Mouse (Mus musculus) stomach, embryonic 16.5 days (tissue): ENCODE results near the gene Ppp1r3c. TPM values are rescaled to one million over a fixed set of nuclear protein-coding genes. Genes with fewer than 3 reads are reported as not detected.
A peak's percentile ranks its signal among the peaks of the same experiment; 100 is the strongest.
"Not testable (repeated sequence)": the region's sequence is repeated elsewhere in the genome, so short reads cannot be mapped to it uniquely, and the experiment has no call there.

Experiments
- ATAC-seq: fragments of 200-750 bp; cut with Nextera tagmentation; 2 replicates; pipeline ENCODE4 v1.8.0; 2017; ENCODE audit warnings: moderate number of reproducible peaks, moderate TSS enrichment; ENCODE audit not compliant: insufficient read depth, low FRiP score
- H3K27ac ChIP-seq: fragments of 300-500 bp; sonication (generic); 2 replicates; pipeline ENCODE4 v1.5.1; 2014; ENCODE audit warnings: low read length
- H3K27me3 ChIP-seq: fragments of 300-500 bp; sonication (generic); 2 replicates; pipeline ENCODE4 v1.6.1; 2014; ENCODE audit warnings: low read length, control low read depth, mixed read lengths; ENCODE audit not compliant: control insufficient read depth, insufficient read depth
- H3K36me3 ChIP-seq: fragments of 300-500 bp; sonication (generic); 2 replicates; pipeline ENCODE4 v1.6.1; 2014; ENCODE audit warnings: low read length; ENCODE audit not compliant: control insufficient read depth, insufficient read depth
- H3K4me1 ChIP-seq: fragments of 300-500 bp; sonication (generic); 2 replicates; pipeline ENCODE4 v1.6.1; 2014; ENCODE audit warnings: low read length, control low read depth, mixed read lengths; ENCODE audit not compliant: control insufficient read depth, insufficient read depth
- H3K4me2 ChIP-seq: fragments of 300-500 bp; sonication (generic); 2 replicates; pipeline ENCODE4 v1.6.1; 2014; ENCODE audit warnings: low read depth, low read length, mixed read lengths
- H3K4me3 ChIP-seq: fragments of 300-500 bp; sonication (generic); replicated peaks from 2 replicates; pipeline ENCODE4 v1.5.1; 2014; ENCODE audit warnings: mild to moderate bottlenecking, low read length
- H3K9ac ChIP-seq: fragments of 300-500 bp; sonication (generic); 2 replicates; pipeline ENCODE4 v1.6.1; 2014; ENCODE audit warnings: low read length
- H3K9me3 ChIP-seq: fragments of 300-500 bp; sonication (generic); replicated peaks from 2 replicates; pipeline ENCODE4 v1.6.1; 2016; ENCODE audit warnings: low read length, control low read depth; ENCODE audit not compliant: control insufficient read depth
- WGBS: fragments of 180-500 bp; shearing (Covaris S2); extraction: QIAGEN DNeasy Blood & Tissue Kit; methylation state at CpG from one replicate; pipeline ENCODE4 v1.1.7; 2014; 5-methylcytosine and 5-hydroxymethylcytosine counted together
- polyA plus RNA-seq: library from polyadenylated mRNA; unstranded; fragments of >200 nt; fragmentation: Nextera tagmentation; extraction: Ambion mirVana; gene quantifications from 2 replicates; pipeline ENCODE4 v1.2.1, GENCODE M21; 2015

The Ppp1r3c gene
- polyA plus RNA-seq, 1 experiment from 2014 or later: 29.0 TPM

GRCm38 (mm10) chr19:36730414-36730813 is 6.0 kb downstream of the Ppp1r3c start:
- H3K9me3 ChIP-seq, ATAC-seq: not testable (repeated sequence)
- WGBS: 88% methylated on average over 2 of the region's 2 CpGs

GRCm38 (mm10) chr19:36728741-36729460 is 7.6 kb downstream of the Ppp1r3c start:
- H3K4me2 ChIP-seq: no peak overlapping the region
- H3K4me3 ChIP-seq: no peak overlapping the region
- ATAC-seq: no peak
- WGBS: 80% methylated on average over 12 of the region's 12 CpGs
- H3K36me3 ChIP-seq: peaks cover 17% of the 10 kb centered on the region; the same call in 1 of the 2 replicates
- no peaks in the 10 kb centered on the region for H3K9me3 ChIP-seq
- H3K4me1 ChIP-seq: no peaks in the 10 kb centered on the region
- no peak overlapping the region for H3K9ac ChIP-seq
- H3K27ac ChIP-seq: no peak overlapping the region
- H3K27me3 ChIP-seq: no peaks in the 10 kb centered on the region

More at GRCm38 (mm10) chr19:36730414-36730813, 6.0 kb downstream of the Ppp1r3c start:
- not testable (repeated sequence) for H3K4me1 ChIP-seq, H3K4me3 ChIP-seq, H3K9ac ChIP-seq, H3K27ac ChIP-seq, H3K27me3 ChIP-seq, H3K4me2 ChIP-seq
- peaks cover 20% of the 10 kb centered on the region; the same call in 1 of the 2 replicates for H3K36me3 ChIP-seq

GRCm38 (mm10) chr19:36724970-36725369 is 11.5 kb downstream of the Ppp1r3c start:
- WGBS: 56% methylated on average over 7 of the region's 7 CpGs

GRCm38 (mm10) chr19:36721139-36721538 is 15.3 kb downstream of the Ppp1r3c start:
- no peaks in the 10 kb centered on the region for H3K36me3 ChIP-seq
- H3K4me1 ChIP-seq: no peaks in the 10 kb centered on the region
- no peak overlapping the region for H3K9ac ChIP-seq
- H3K4me2 ChIP-seq: no peak overlapping the region
- ATAC-seq: no peak
- no peaks in the 10 kb centered on the region for H3K27me3 ChIP-seq
- no peaks in the 10 kb centered on the region for H3K9me3 ChIP-seq
- no peak overlapping the region for H3K4me3 ChIP-seq
- H3K27ac ChIP-seq: no peak overlapping the region
- 61% methylated on average over 8 of the region's 8 CpGs for WGBS

More at GRCm38 (mm10) chr19:36724970-36725369, 11.5 kb downstream of the Ppp1r3c start:
- H3K9ac ChIP-seq: no peak overlapping the region
- H3K27ac ChIP-seq: no peak overlapping the region
- H3K9me3 ChIP-seq: no peaks in the 10 kb centered on the region
- no peak for ATAC-seq
- H3K36me3 ChIP-seq: no peaks in the 10 kb centered on the region
- no peaks in the 10 kb centered on the region for H3K4me1 ChIP-seq
- no peak overlapping the region for H3K4me3 ChIP-seq
- no peak overlapping the region for H3K4me2 ChIP-seq
- no peaks in the 10 kb centered on the region for H3K27me3 ChIP-seq

- Histone ChIP-seq H3K4me1 (peaks cover 3% of the 10 kb centered on the region; the same call in 1 of the 2 replicates), H3K4me2 (no peak overlapping the region), H3K27ac (no peak overlapping the region), H3K9me3 (no peaks in the 10 kb centered on the region), H3K27me3 (no peaks in the 10 kb centered on the region), H3K9ac (no peak overlapping the region), H3K36me3 (no peaks in the 10 kb centered on the region), H3K4me3 (no peak overlapping the region)
- 68% methylated on average over 7 of the region's 7 CpGs for WGBS
- no peak for ATAC-seq
Measured at GRCm38 (mm10) chr19:36716221-36716620, 20.2 kb downstream of the Ppp1r3c start.

- H3K9ac ChIP-seq: no peak overlapping the region
- whole genome bisulfite sequencing: 98% methylated on average over 10 of the region's 10 CpGs
- no peak overlapping the region for H3K4me3 ChIP-seq
- no peak overlapping the region for H3K27ac ChIP-seq
- H3K4me2 ChIP-seq: no peak overlapping the region
- no peaks in the 10 kb centered on the region for H3K9me3 ChIP-seq
- no peak for ATAC-seq
- no peaks in the 10 kb centered on the region for H3K27me3 ChIP-seq
- H3K4me1 ChIP-seq: peaks cover 3% of the 10 kb centered on the region; the same call in 1 of the 2 replicates
- H3K36me3 ChIP-seq: no peaks in the 10 kb centered on the region
Measured at GRCm38 (mm10) chr19:36715591-36715990, 20.9 kb downstream of the Ppp1r3c start.

- Histone ChIP-seq H3K9me3 (no peaks in the 10 kb centered on the region), H3K36me3 (no peaks in the 10 kb centered on the region), H3K27me3 (no peaks in the 10 kb centered on the region), H3K9ac (no peak overlapping the region), H3K4me3 (no peak overlapping the region), H3K4me2 (no peak overlapping the region), H3K4me1 (peaks cover 3% of the 10 kb centered on the region; the same call in 1 of the 2 replicates), H3K27ac (peak overlapping the region; percentile 5; the same call in 1 of the 2 replicates)
- peak; percentile 75 for ATAC-seq
- WGBS: 25% methylated on average over 1 of the region's 1 CpGs
Measured at GRCm38 (mm10) chr19:36714492-36714891, 22.0 kb downstream of the Ppp1r3c start.

- ATAC-seq: no peak
- Histone ChIP-seq H3K9ac (no peak overlapping the region), H3K9me3 (no peaks in the 10 kb centered on the region; the same call in 1 of the 2 replicates), H3K27me3 (no peaks in the 10 kb centered on the region), H3K4me1 (peaks cover 3% of the 10 kb centered on the region; the same call in 1 of the 2 replicates), H3K27ac (0 out of 2 replicates have a peak overlapping the region, but pooled peaks have one; percentile 2), H3K36me3 (no peaks in the 10 kb centered on the region), H3K4me2 (no peak overlapping the region), H3K4me3 (no peak overlapping the region)
- WGBS: 47% methylated on average over 13 of the region's 13 CpGs
Measured at GRCm38 (mm10) chr19:36713092-36713491, 23.4 kb downstream of the Ppp1r3c start.

GRCm38 (mm10) chr19:36706195-36706594 is 30.3 kb downstream of the Ppp1r3c start:
- no peak overlapping the region; the same call in 1 of the 2 replicates for H3K9ac ChIP-seq
- H3K9me3 ChIP-seq: no peaks in the 10 kb centered on the region; the same call in 1 of the 2 replicates
- no peaks in the 10 kb centered on the region for H3K36me3 ChIP-seq
- peak overlapping the region; percentile 79 for H3K27ac ChIP-seq
- H3K4me2 ChIP-seq: peak overlapping the region; percentile 20; the same call in 1 of the 2 replicates
- WGBS: 33% methylated on average over 6 of the region's 6 CpGs
- peak; percentile 46; the same call in 1 of the 2 replicates for ATAC-seq
- H3K4me3 ChIP-seq: no peak overlapping the region
- peaks cover 27% of the 10 kb centered on the region for H3K4me1 ChIP-seq
- no peaks in the 10 kb centered on the region for H3K27me3 ChIP-seq
